Mouse (Mus musculus): ENCODE measurements at regions not wholly inside any gene's neighbourhood (a gene's known extent, or its start where the extent isn't known, plus 50 kb on each side); places are given as distances from the start of the nearest gene placed in this dataset.
"Not testable (repeated sequence)": the region's sequence is repeated elsewhere in the genome, so short reads cannot be mapped to it uniquely, and the experiment has no call there.

GRCm38 (mm10) chr14:53053465-53054123 is 558.0 kb upstream of the Olfr1507 start:
- TF ChIP-seq CTCF (IDR thresholded peaks at IDR 0.05; ENCODE audit: insufficient read depth, low read length); POLR2A (IDR thresholded peaks at IDR 0.05; ENCODE audit: borderline replicate concordance, extremely low read depth, low read depth, low read length): not testable (repeated sequence)
